Mouse (Mus musculus): ENCODE data around the gene Nhsl2. TPM values are rescaled to one million over a fixed set of nuclear protein-coding genes. Genes with fewer than 3 reads are reported as not detected.
"Not testable (repeated sequence)": the region's sequence is repeated elsewhere in the genome, so short reads cannot be mapped to it uniquely, and the experiment has no call there.

Nhsl2 gene
- 1.6 and 2.5 TPM in 2 replicates for polyA plus RNA-seq (2015; fragmentation: Nextera tagmentation; extraction: Ambion mirVana)

- peaks cover 84% of the 10 kb centered on the region for H3K27me3 ChIP-seq
- WGBS (ENCODE audit: insufficient replicate concordance) = 13% methylated on average over 57 of the region's 58 CpGs
- no peak within 1 kb of the TSS for H3K27ac ChIP-seq (replicated peaks)
- H3K4me2 ChIP-seq = peak within 1 kb of the TSS; percentile 57
- H3K4me1 ChIP-seq (replicated peaks) = no peaks in the 10 kb centered on the region
- ATAC-seq (ENCODE audit: insufficient read depth) = no peak
- no peaks in the 10 kb centered on the region for H3K9me3 ChIP-seq (replicated peaks)
- no peaks in the 10 kb centered on the region for H3K36me3 ChIP-seq (replicated peaks)
- H3K9ac ChIP-seq = no peak within 1 kb of the TSS
- H3K4me3 ChIP-seq (replicated peaks) = peak within 1 kb of the TSS; percentile 38
Measured at GRCm38 (mm10) chrX:101849281-101849821, at the start of gene Nhsl2. Gene Nhsl2 (plus strand): TSS chrX:101849385.

GRCm38 (mm10) chrX:101805512-101805911, 43.7 kb upstream of the Nhsl2 start:
- no peak overlapping the region for H3K4me2 ChIP-seq
- no peak for ATAC-seq (ENCODE audit: insufficient read depth)
- no peaks in the 10 kb centered on the region for H3K4me1 ChIP-seq (replicated peaks)
- H3K9ac ChIP-seq = no peak overlapping the region
- H3K9me3 ChIP-seq (replicated peaks) = no peaks in the 10 kb centered on the region
- WGBS (ENCODE audit: insufficient replicate concordance) = 13% methylated on average over 2 of the region's 2 CpGs
- no peaks in the 10 kb centered on the region; the same call in 1 of the 2 replicates for H3K27me3 ChIP-seq
- no peak overlapping the region for H3K4me3 ChIP-seq (replicated peaks)
- no peaks in the 10 kb centered on the region for H3K36me3 ChIP-seq (replicated peaks)
- H3K27ac ChIP-seq (replicated peaks) = no peak overlapping the region

- Histone ChIP-seq H3K9ac (no peak overlapping the region), H3K4me2 (no peak overlapping the region), H3K9me3 (replicated peaks) (no peaks in the 10 kb centered on the region), H3K36me3 (replicated peaks) (no peaks in the 10 kb centered on the region), H3K4me3 (replicated peaks) (no peak overlapping the region), H3K27ac (replicated peaks) (no peak overlapping the region), H3K27me3 (no peaks in the 10 kb centered on the region; the same call in 1 of the 2 replicates), H3K4me1 (replicated peaks) (no peaks in the 10 kb centered on the region)
- no peak for ATAC-seq (ENCODE audit: insufficient read depth)
- 53% methylated on average over 3 of the region's 3 CpGs for WGBS (ENCODE audit: insufficient replicate concordance)
Measured at GRCm38 (mm10) chrX:101811750-101812149, 37.4 kb upstream of the Nhsl2 start.

- no peak overlapping the region for H3K9ac ChIP-seq
- no peaks in the 10 kb centered on the region for H3K9me3 ChIP-seq (replicated peaks)
- WGBS (ENCODE audit: insufficient replicate concordance) = 45% methylated on average over 1 of the region's 1 CpGs
- no peak overlapping the region for H3K4me3 ChIP-seq (replicated peaks)
- no peaks in the 10 kb centered on the region for H3K4me1 ChIP-seq (replicated peaks)
- H3K27ac ChIP-seq (replicated peaks) = no peak overlapping the region
- H3K27me3 ChIP-seq = peaks cover 4% of the 10 kb centered on the region
- H3K36me3 ChIP-seq (replicated peaks) = no peaks in the 10 kb centered on the region
- no peak overlapping the region for H3K4me2 ChIP-seq
- no peak for ATAC-seq (ENCODE audit: insufficient read depth)
Measured at GRCm38 (mm10) chrX:101819163-101819562, 30.0 kb upstream of the Nhsl2 start.

GRCm38 (mm10) chrX:101819980-101820379, 29.2 kb upstream of the Nhsl2 start:
- H3K9ac ChIP-seq; ATAC-seq (ENCODE audit: insufficient read depth); H3K27ac ChIP-seq (replicated peaks); H3K4me1 ChIP-seq (replicated peaks); H3K4me2 ChIP-seq; H3K9me3 ChIP-seq (replicated peaks); H3K4me3 ChIP-seq (replicated peaks); H3K36me3 ChIP-seq (replicated peaks); H3K27me3 ChIP-seq: not testable (repeated sequence)

- WGBS (ENCODE audit: insufficient replicate concordance) = 54% methylated on average over 5 of the region's 5 CpGs
- Histone ChIP-seq H3K4me2 (no peak overlapping the region), H3K36me3 (replicated peaks) (no peaks in the 10 kb centered on the region), H3K27me3 (peaks cover 74% of the 10 kb centered on the region), H3K9ac (no peak overlapping the region), H3K4me1 (replicated peaks) (no peaks in the 10 kb centered on the region), H3K9me3 (replicated peaks) (no peaks in the 10 kb centered on the region), H3K27ac (replicated peaks) (no peak overlapping the region), H3K4me3 (replicated peaks) (no peak overlapping the region)
- no peak for ATAC-seq (ENCODE audit: insufficient read depth)
Measured at GRCm38 (mm10) chrX:101847191-101847795, 1.9 kb upstream of the Nhsl2 start.

GRCm38 (mm10) chrX:101849901-101850551, 841 bp downstream of the Nhsl2 start:
- 22% methylated on average over 58 of the region's 59 CpGs for WGBS (ENCODE audit: insufficient replicate concordance)

GRCm38 (mm10) chrX:101851566-101852354, 2.6 kb downstream of the Nhsl2 start:
- WGBS (ENCODE audit: insufficient replicate concordance) = 46% methylated on average over 7 of the region's 7 CpGs
- no peak for ATAC-seq (ENCODE audit: insufficient read depth)

More at GRCm38 (mm10) chrX:101849901-101850551, 841 bp downstream of the Nhsl2 start:
- H3K4me3 ChIP-seq (replicated peaks) = peak overlapping the region; percentile 38
- no peaks in the 10 kb centered on the region for H3K9me3 ChIP-seq (replicated peaks)
- ATAC-seq (ENCODE audit: insufficient read depth) = no peak
- H3K27ac ChIP-seq (replicated peaks) = no peak overlapping the region
- peaks cover 90% of the 10 kb centered on the region for H3K27me3 ChIP-seq
- no peaks in the 10 kb centered on the region for H3K4me1 ChIP-seq (replicated peaks)
- H3K9ac ChIP-seq = no peak overlapping the region
- H3K4me2 ChIP-seq = peak overlapping the region; percentile 57
- H3K36me3 ChIP-seq (replicated peaks) = no peaks in the 10 kb centered on the region

GRCm38 (mm10) chrX:101863666-101864378, 14.6 kb downstream of the Nhsl2 start:
- H3K9me3 ChIP-seq (replicated peaks) = no peaks in the 10 kb centered on the region
- no peaks in the 10 kb centered on the region for H3K36me3 ChIP-seq (replicated peaks)
- no peak for ATAC-seq (ENCODE audit: insufficient read depth)
- no peaks in the 10 kb centered on the region for H3K4me1 ChIP-seq (replicated peaks)
- no peak overlapping the region for H3K27ac ChIP-seq (replicated peaks)
- no peak overlapping the region for H3K9ac ChIP-seq
- no peak overlapping the region for H3K4me2 ChIP-seq
- H3K4me3 ChIP-seq (replicated peaks) = no peak overlapping the region
- H3K27me3 ChIP-seq = peaks cover 16% of the 10 kb centered on the region
- 36% methylated on average over 4 of the region's 4 CpGs for WGBS (ENCODE audit: insufficient replicate concordance)

More at GRCm38 (mm10) chrX:101851566-101852354, 2.6 kb downstream of the Nhsl2 start:
- Histone ChIP-seq H3K27me3 (peaks cover 78% of the 10 kb centered on the region), H3K27ac (replicated peaks) (no peak overlapping the region), H3K36me3 (replicated peaks) (no peaks in the 10 kb centered on the region), H3K4me3 (replicated peaks) (no peak overlapping the region), H3K9ac (no peak overlapping the region), H3K4me2 (no peak overlapping the region), H3K9me3 (replicated peaks) (no peaks in the 10 kb centered on the region), H3K4me1 (replicated peaks) (no peaks in the 10 kb centered on the region)

- no peaks in the 10 kb centered on the region for H3K9me3 ChIP-seq (replicated peaks)
- no peak overlapping the region for H3K9ac ChIP-seq
- WGBS (ENCODE audit: insufficient replicate concordance) = 64% methylated on average over 5 of the region's 5 CpGs
- no peak for ATAC-seq (ENCODE audit: insufficient read depth)
- no peak overlapping the region for H3K27ac ChIP-seq (replicated peaks)
- H3K4me1 ChIP-seq (replicated peaks) = no peaks in the 10 kb centered on the region
- H3K36me3 ChIP-seq (replicated peaks) = no peaks in the 10 kb centered on the region
- no peak overlapping the region for H3K4me3 ChIP-seq (replicated peaks)
- H3K4me2 ChIP-seq = no peak overlapping the region
- peaks cover 16% of the 10 kb centered on the region for H3K27me3 ChIP-seq
Measured at GRCm38 (mm10) chrX:101864788-101865187, 15.6 kb downstream of the Nhsl2 start.

Data from liver, embryonic 15.5 days (tissue).